ENCODE assay signal across 9 mouse cellular contexts in the genomic region with DNA sequence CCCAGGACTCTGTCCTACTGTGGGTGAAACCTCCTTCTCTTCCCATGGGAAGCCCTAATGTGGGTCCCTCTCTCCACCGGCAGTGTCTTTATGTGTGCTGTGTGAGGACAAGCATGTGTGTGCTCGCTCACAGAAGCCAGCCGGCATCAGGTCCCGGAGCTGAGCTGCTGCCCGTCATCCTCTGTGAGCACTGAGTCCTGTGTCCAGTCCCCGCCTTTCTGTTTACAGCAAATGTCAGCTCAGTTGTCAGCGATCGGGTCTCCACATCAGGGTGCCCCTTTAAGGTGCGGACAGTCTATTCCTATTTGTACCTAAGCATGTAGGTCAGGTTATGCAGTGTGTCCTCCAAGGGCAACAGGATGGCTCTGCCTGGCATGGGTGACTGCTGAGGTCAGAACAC. TPM values are rescaled to one million over a fixed set of nuclear protein-coding genes. Genes with fewer than 3 reads are reported as not detected.
DNase-seq lines count a peak whose midpoint lies in the region; ATAC-seq and TF ChIP-seq lines count a peak whose summit lies in the region.
"Had no signal": no experiment of that assay in that cellular context is flagged by ENCODE, and none has a peak within 500 bp of the region (broad histone marks: within the 10 kb centered on the region; RNA-seq: fewer than 3 reads in every experiment).

No protein-coding gene starts in this region.

- 89% methylated on average over 9 of the region's 9 CpGs for WGBS in kidney, embryonic 14.5 days
- WGBS in intestine, embryonic 16.5 days: 81% methylated on average over 9 of the region's 9 CpGs

- H3K4me1 ChIP-seq in kidney, embryonic 14.5 days (ENCODE audit: control insufficient read depth, insufficient read depth, low read length): peaks cover 55% of the 10 kb centered on the region
- peaks cover 90% of the 10 kb centered on the region for H3K4me1 ChIP-seq in E14TG2a.4 (replicated peaks; ENCODE audit: low read depth, low read length)
- peaks cover 92% of the 10 kb centered on the region for H3K4me1 ChIP-seq in intestine, embryonic 16.5 days (ENCODE audit: control insufficient read depth, insufficient read depth, low read length)

- no peaks in the 10 kb centered on the region for H3K9me3 ChIP-seq in kidney, embryonic 14.5 days (ENCODE audit: control insufficient read depth, low read length)
- H3K9me3 ChIP-seq in E14TG2a.4 (ENCODE audit: low read length): no peaks in the 10 kb centered on the region
- H3K9me3 ChIP-seq in intestine, embryonic 16.5 days (ENCODE audit: control insufficient read depth, low read length): no peaks in the 10 kb centered on the region
- H3K9me3 ChIP-seq: midbrain, embryonic 15.5 days had no signal

- peak overlapping the region; percentile 62 for H3K4me3 ChIP-seq in gastrocnemius, adult 2 months
- H3K4me3 ChIP-seq in kidney, embryonic 14.5 days (ENCODE audit: low read length): no peak overlapping the region
- 0 out of 2 replicates have a peak overlapping the region, but pooled peaks have one; percentile 7 for H3K4me3 ChIP-seq in E14TG2a.4 (replicated peaks; ENCODE audit: low read length)
- H3K4me3 ChIP-seq in intestine, embryonic 16.5 days (ENCODE audit: low read length): no peak overlapping the region
- H3K4me3 ChIP-seq: midbrain, embryonic 15.5 days had no signal

- no peak for ATAC-seq in kidney, embryonic 14.5 days (ENCODE audit: low FRiP score, low TSS enrichment)
- no peak for ATAC-seq in intestine, embryonic 16.5 days
- no peak for ATAC-seq in CD4-positive, CD25-positive, alpha-beta regulatory T cell, adult 4 months
- ATAC-seq: midbrain, embryonic 15.5 days had no signal

- H3K9ac ChIP-seq in kidney, embryonic 14.5 days (ENCODE audit: low read depth, low read length): no peak overlapping the region
- peak overlapping the region; percentile 62; the same call in 1 of the 2 replicates for H3K9ac ChIP-seq in intestine, embryonic 16.5 days (ENCODE audit: low read depth, low read length)
- H3K9ac ChIP-seq: midbrain, embryonic 15.5 days had no signal

- peak overlapping the region; percentile 82 for H3K27ac ChIP-seq in gastrocnemius, adult 2 months
- H3K27ac ChIP-seq in kidney, embryonic 14.5 days (ENCODE audit: low read depth, low read length): peak overlapping the region; percentile 4; the same call in 1 of the 2 replicates
- peak overlapping the region; percentile 97 for H3K27ac ChIP-seq in intestine, embryonic 16.5 days (ENCODE audit: low read length)
- H3K27ac ChIP-seq: midbrain, embryonic 15.5 days had no signal

- no peak for DNase-seq in gastrocnemius, adult 2 months
- no peak for DNase-seq in gastrocnemius, postnatal 14 days
- no peak for DNase-seq in kidney, postnatal 14 days
- no peak for DNase-seq in frontal cortex, postnatal 25 days (ENCODE audit: low spot score in 2 of 2)

- no peaks in the 10 kb centered on the region for H3K27me3 ChIP-seq in kidney, embryonic 14.5 days (ENCODE audit: control insufficient read depth, insufficient read depth, low read length)
- no peaks in the 10 kb centered on the region for H3K27me3 ChIP-seq in E14TG2a.4 (ENCODE audit: insufficient read depth, low read length)
- H3K27me3 ChIP-seq in intestine, embryonic 16.5 days (replicated peaks; ENCODE audit: control insufficient read depth, insufficient read depth, low read length): no peaks in the 10 kb centered on the region
- H3K27me3 ChIP-seq: midbrain, embryonic 15.5 days had no signal

- TF ChIP-seq CTCF in gastrocnemius, adult 2 months (IDR thresholded peaks at IDR 0.05): no peak
- TF ChIP-seq CTCF in E14TG2a.4 (conservative IDR thresholded peaks at IDR 0.05; ENCODE audit: low read length): no peak

- no peak overlapping the region for H3K4me2 ChIP-seq in kidney, embryonic 14.5 days (replicated peaks; ENCODE audit: low read depth, low read length)
- no peak overlapping the region for H3K4me2 ChIP-seq in intestine, embryonic 16.5 days (ENCODE audit: low read depth, low read length)
- H3K4me2 ChIP-seq: midbrain, embryonic 15.5 days had no signal

- peaks cover 52% of the 10 kb centered on the region for H3K36me3 ChIP-seq in kidney, embryonic 14.5 days (ENCODE audit: control insufficient read depth, insufficient read depth, low read length)
- H3K36me3 ChIP-seq in E14TG2a.4 (ENCODE audit: insufficient read depth, low read length): peaks cover 70% of the 10 kb centered on the region
- H3K36me3 ChIP-seq in intestine, embryonic 16.5 days (ENCODE audit: control insufficient read depth, insufficient read depth, low read length): peaks cover 7% of the 10 kb centered on the region

- intact Hi-C loops in gastrocnemius, adult 2 months (cut with DNase I): no loop called here
- intact Hi-C loops in gastrocnemius, postnatal 14 days (cut with DNase I; ENCODE audit: low total_unique reads): no loop called here

RNA-seq across cellular contexts. Expression of a gene that starts 6.7 kb away (rescaled TPM):
- total RNA-seq in gastrocnemius, adult 2 months (2021): 10 to 100 TPM; 16.8 to 21.1 TPM
- 10 to 100 TPM; 24.2 to 25.0 TPM for total RNA-seq in gastrocnemius, postnatal 14 days (2021)
- 50.7 and 86.2 TPM in 2 replicates for polyA plus RNA-seq in kidney, embryonic 14.5 days (2014; fragmentation: Nextera tagmentation; extraction: Ambion mirVana)
- 132 and 137 TPM in 2 replicates for polyA plus RNA-seq in intestine, embryonic 16.5 days (2015; fragmentation: Nextera tagmentation; extraction: Ambion mirVana)
- polyA plus RNA-seq in CD4-positive, CD25-positive, alpha-beta regulatory T cell, adult 4 months (2017; shearing (Covaris generic)): 10 to 100 TPM; 56.6 to 82.2 TPM

RNA-seq across cellular contexts. Expression of a gene that starts 6.8 kb away (rescaled TPM):
- 100 to 1,000 TPM; 116 to 120 TPM for total RNA-seq in gastrocnemius, adult 2 months (2021)
- 10 to 100 TPM; 64.7 to 67.5 TPM for total RNA-seq in gastrocnemius, postnatal 14 days (2021)
- polyA plus RNA-seq in kidney, embryonic 14.5 days (2014; fragmentation: Nextera tagmentation; extraction: Ambion mirVana): 30.5 and 55.2 TPM in 2 replicates
- polyA plus RNA-seq in intestine, embryonic 16.5 days (2015; fragmentation: Nextera tagmentation; extraction: Ambion mirVana): 36.4 and 43.5 TPM in 2 replicates
- 10 to 100 TPM; 28.8 to 44.7 TPM for polyA plus RNA-seq in CD4-positive, CD25-positive, alpha-beta regulatory T cell, adult 4 months (2017; shearing (Covaris generic))

Comparison
In these comparisons a context has a peak if more than half of its experiments do, and no peak if none do; other contexts are left out.
1. H3K27ac ChIP-seq: peak in every context shown above with its lines; median percentile 97 in intestine, embryonic 16.5 days; 82 in gastrocnemius, adult 2 months; 4 in kidney, embryonic 14.5 days.
2. H3K4me3 ChIP-seq: peak in gastrocnemius, adult 2 months (single experiment) and E14TG2a.4 (single experiment); none in kidney, embryonic 14.5 days (single experiment) and intestine, embryonic 16.5 days (single experiment).